Mouse (Mus musculus): Measurements from ENCODE around the gene Parn. TPM values are rescaled to one million over a fixed set of nuclear protein-coding genes. Genes with fewer than 3 reads are reported as not detected.

Parn gene
- polyA plus RNA-seq, 1 experiment = 21.4 TPM

GRCm38 (mm10) chr16:13556954-13557470 lies 111.0 kb downstream of the Parn start:
- no peak for DNase-seq (ENCODE audit: low spot score)

- DNase-seq (ENCODE audit: low spot score) = no peak
These were observed 111.5 kb downstream of the Parn start for GRCm38 (mm10) chr16:13556446-13556845.

- no peak for DNase-seq (ENCODE audit: low spot score)
These were observed 117.3 kb downstream of the Parn start for GRCm38 (mm10) chr16:13550667-13551066.

GRCm38 (mm10) chr16:13549976-13550375 lies 118.0 kb downstream of the Parn start:
- DNase-seq (ENCODE audit: low spot score) = no peak

- DNase-seq (ENCODE audit: low spot score) = no peak
These were observed 126.2 kb downstream of the Parn start for GRCm38 (mm10) chr16:13541816-13542215.

GRCm38 (mm10) chr16:13541121-13541747 lies 126.7 kb downstream of the Parn start:
- no peak for DNase-seq (ENCODE audit: low spot score)

GRCm38 (mm10) chr16:13538933-13539648 lies 128.9 kb downstream of the Parn start:
- DNase-seq (ENCODE audit: low spot score) = no peak

GRCm38 (mm10) chr16:13538213-13538932 lies 129.6 kb downstream of the Parn start:
- no peak for DNase-seq (ENCODE audit: low spot score)

- DNase-seq (ENCODE audit: low spot score) = no peak
These were observed 131.6 kb downstream of the Parn start for GRCm38 (mm10) chr16:13536404-13536803.

GRCm38 (mm10) chr16:13535856-13536255 lies 132.1 kb downstream of the Parn start:
- DNase-seq (ENCODE audit: low spot score) = no peak

- DNase-seq (ENCODE audit: low spot score) = no peak
These were observed 135.1 kb downstream of the Parn start for GRCm38 (mm10) chr16:13532840-13533239.

- no peak for DNase-seq (ENCODE audit: low spot score)
These were observed 136.7 kb downstream of the Parn start for GRCm38 (mm10) chr16:13531279-13531678.

- DNase-seq (ENCODE audit: low spot score) = no peak
These were observed 146.6 kb downstream of the Parn start for GRCm38 (mm10) chr16:13521359-13521758.

- DNase-seq (ENCODE audit: low spot score) = no peak
These were observed 147.7 kb downstream of the Parn start for GRCm38 (mm10) chr16:13520301-13520700.

GRCm38 (mm10) chr16:13516214-13516613 lies 151.8 kb downstream of the Parn start:
- no peak for DNase-seq (ENCODE audit: low spot score)

- no peak for DNase-seq (ENCODE audit: low spot score)
These were observed 152.4 kb downstream of the Parn start for GRCm38 (mm10) chr16:13515524-13515923.

GRCm38 (mm10) chr16:13505055-13505454 lies 162.9 kb downstream of the Parn start:
- DNase-seq (ENCODE audit: low spot score) = no peak

- DNase-seq (ENCODE audit: low spot score) = no peak
These were observed 163.5 kb downstream of the Parn start for GRCm38 (mm10) chr16:13504476-13504875.

- no peak for DNase-seq (ENCODE audit: low spot score)
These were observed 169.0 kb downstream of the Parn start for GRCm38 (mm10) chr16:13498923-13499322.

GRCm38 (mm10) chr16:13493981-13494380 lies 174.0 kb downstream of the Parn start:
- DNase-seq (ENCODE audit: low spot score) = no peak

- DNase-seq (ENCODE audit: low spot score) = no peak
These were observed 175.0 kb downstream of the Parn start for GRCm38 (mm10) chr16:13492996-13493395.

- DNase-seq (ENCODE audit: low spot score) = no peak
These were observed 176.2 kb downstream of the Parn start for GRCm38 (mm10) chr16:13491776-13492175.
